Mouse (Mus musculus) cerebellum, adult 11-12 months (tissue): Measurements from ENCODE around the gene Cntn5.

ENCODE experiments used
- DNase-seq: peaks from one replicate; pipeline ENCODE4 v3.0.0; 2022

Cntn5 gene

GRCm38 (mm10) chr9:10400099-10400498 lies 504.5 kb downstream of the Cntn5 start:
- DNase-seq = no peak

- DNase-seq = no peak
Measured at GRCm38 (mm10) chr9:10389863-10390262, 514.7 kb downstream of the Cntn5 start.

DNA sequence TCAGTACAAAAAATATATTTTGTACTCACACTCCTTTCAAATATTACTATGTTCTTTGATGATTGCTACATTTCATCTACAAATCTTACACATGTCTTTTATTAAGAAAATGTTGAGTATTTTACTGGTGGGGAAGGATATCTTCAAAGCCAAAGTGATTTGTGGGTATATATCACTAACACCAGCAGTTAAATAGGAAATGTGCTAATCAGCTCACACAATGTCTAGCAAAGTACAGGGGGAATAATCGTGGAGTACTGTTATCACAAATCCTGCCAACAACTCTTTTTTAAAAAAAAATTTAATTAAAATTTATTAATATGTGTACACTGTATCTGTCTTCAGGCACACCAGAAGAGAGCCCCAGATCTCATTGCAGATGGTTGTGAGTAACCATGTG lies 520.1 kb downstream of the Cntn5 start:
- no peak for DNase-seq

DNA sequence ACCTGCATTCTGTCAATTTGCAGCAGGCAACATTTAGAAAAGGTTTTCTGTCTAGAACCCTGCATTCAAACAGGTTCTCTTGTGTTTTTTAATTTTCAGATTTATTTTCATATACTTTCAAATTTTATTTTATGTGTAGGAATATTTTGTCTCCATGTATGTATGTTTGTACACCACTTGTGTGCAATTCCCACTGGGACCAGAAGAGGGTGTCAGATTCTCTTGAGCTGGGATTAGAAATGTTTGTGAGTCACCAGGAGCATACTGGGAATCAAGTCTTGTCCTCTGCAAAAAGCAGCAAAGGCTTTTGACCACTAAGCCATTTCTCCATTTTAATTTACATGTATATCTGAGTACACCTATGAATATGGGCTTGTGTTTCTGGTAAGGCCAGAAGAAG lies 521.4 kb downstream of the Cntn5 start:
- no peak for DNase-seq

GRCm38 (mm10) chr9:10381701-10382100 lies 522.9 kb downstream of the Cntn5 start:
- DNase-seq = no peak

DNA sequence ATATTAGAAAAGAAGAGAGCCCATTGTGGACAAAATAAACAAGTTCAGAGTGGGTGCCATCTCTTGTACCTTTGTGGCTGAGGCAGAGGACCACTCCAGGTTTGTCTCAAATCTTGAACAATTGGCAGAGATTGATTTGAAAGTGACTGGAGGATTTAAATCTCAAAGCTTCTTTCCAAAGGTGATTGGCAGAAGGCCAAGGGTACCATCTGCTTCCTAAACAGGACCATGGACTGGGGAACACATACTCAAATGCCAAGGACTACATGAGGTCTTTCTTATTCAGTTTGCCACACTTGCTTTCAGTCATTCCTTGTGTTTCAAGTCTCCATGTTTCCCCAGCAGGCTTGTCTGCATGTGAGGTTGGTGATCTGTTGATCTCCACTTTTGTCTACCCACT lies 528.3 kb downstream of the Cntn5 start:
- no peak for DNase-seq

DNA sequence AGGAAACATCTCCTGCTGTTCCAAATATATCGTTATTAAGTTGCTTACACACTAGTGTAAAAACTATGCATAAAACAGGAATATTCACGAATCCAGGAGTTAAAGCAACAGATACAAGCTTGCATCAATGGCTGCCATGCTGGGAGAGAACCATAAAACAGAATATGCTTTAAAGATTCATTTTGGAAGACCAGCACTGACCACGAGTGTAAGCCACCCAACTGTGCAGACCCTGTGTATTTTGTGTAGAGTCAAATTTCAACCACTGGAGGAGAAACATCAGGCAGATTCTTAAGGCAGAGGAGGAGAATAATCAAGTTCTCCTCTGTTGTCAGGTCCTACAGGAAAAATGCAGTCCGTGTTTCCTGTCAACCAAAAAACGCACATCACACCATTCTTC lies 535.6 kb downstream of the Cntn5 start:
- DNase-seq = no peak

- DNase-seq = no peak
Measured at GRCm38 (mm10) chr9:10368410-10368809, 536.2 kb downstream of the Cntn5 start.

- no peak for DNase-seq
Measured at GRCm38 (mm10) chr9:10366246-10366955, 538.2 kb downstream of the Cntn5 start.

GRCm38 (mm10) chr9:10350909-10351655 lies 553.5 kb downstream of the Cntn5 start:
- no peak for DNase-seq

DNA sequence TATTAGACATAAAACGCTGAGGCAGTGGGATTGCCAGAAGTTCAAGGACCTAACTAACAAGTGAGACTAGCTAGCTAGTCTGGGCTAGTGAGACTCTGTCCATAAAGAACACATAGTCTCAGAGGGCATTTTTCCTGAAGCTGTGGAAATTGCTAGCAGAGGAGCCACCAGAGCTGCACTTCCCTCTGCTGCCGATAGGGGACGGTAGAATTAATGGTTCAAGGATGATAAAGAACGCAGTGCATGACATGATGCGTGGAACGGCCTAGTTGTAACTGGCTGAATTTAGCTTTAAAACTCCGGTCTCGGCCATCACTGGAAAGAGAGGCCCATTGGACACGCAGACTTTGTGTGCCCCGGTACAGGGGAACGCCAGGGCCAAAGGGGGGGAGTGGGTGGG lies 555.8 kb downstream of the Cntn5 start:
- DNase-seq = no peak

GRCm38 (mm10) chr9:10348222-10348621 lies 556.4 kb downstream of the Cntn5 start:
- DNase-seq = no peak

- DNase-seq = no peak
Measured at GRCm38 (mm10) chr9:10340751-10341150, 563.8 kb downstream of the Cntn5 start.

DNA sequence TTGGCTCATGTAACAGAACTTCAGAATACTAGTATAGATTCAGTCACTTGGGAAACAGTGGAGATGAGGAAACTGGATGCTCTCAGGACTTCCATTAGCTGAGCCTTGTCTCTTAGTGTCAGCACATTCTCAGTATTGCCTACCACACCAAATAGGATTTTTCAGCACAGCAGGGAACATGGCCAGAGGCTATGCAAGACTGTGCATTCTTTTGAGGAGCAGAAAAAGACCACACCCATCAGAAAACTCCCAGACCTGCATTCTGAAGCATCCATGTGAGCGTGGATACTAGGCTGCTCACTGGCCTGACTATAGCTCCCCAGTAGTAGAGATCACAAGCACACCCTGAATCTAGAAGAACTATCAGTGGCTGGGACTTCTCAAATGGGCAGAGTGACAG lies 564.9 kb downstream of the Cntn5 start:
- DNase-seq = no peak

DNA sequence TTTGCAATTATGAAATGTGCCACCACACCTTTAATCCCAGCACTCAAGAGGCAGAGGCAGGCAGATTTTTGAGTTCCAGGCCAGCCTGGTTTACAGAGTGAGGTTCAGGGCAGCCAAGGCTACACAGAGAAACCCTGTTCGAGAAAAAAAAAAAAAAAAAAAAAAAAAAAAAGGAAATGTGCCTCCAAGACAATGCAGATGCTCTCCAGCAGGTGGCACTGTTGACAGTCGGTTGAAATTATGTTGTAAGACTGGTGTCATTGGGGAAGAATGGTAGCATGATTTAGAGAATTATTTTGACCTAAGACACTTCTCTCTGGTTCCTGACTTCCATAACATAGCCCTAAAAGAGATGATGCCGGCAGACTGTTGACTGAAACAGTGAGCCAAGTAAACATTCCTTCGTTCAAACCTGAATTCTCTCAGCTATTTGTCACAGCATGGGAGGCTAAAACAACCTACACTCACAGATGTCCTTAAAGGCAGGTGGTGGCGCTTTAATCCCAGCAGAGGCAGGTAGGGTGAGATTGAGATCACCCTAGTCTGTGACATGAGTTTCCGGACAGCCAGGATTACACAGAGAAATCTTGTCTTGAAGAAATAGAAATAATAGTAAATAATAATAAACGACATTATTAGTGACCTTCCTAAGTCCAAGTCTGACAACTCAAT lies 579.7 kb downstream of the Cntn5 start:
- no peak for DNase-seq

GRCm38 (mm10) chr9:10269342-10269741 lies 635.2 kb downstream of the Cntn5 start:
- DNase-seq = no peak

GRCm38 (mm10) chr9:10268836-10269235 lies 635.7 kb downstream of the Cntn5 start:
- no peak for DNase-seq

DNA sequence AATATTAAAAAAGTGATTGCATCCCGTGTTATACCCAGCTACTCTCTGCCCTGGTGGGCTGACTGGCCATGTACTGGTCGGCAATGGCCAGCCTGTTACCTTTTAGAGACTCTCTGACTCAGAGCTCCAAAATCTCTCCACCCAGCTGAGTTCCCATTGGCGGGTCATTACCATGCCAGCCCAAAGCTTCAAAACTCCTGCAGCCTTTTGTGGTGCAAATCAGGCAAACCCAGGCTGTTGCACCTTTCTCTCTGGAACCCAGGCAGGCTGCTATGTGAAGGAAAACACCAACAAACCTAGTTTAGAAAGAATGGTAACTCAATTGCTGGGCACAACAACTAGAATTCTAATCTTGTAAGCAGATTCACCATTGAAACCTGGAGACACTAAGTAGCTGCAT lies 639.0 kb downstream of the Cntn5 start:
- DNase-seq = no peak

GRCm38 (mm10) chr9:10233364-10233763 lies 671.2 kb downstream of the Cntn5 start:
- no peak for DNase-seq

DNA sequence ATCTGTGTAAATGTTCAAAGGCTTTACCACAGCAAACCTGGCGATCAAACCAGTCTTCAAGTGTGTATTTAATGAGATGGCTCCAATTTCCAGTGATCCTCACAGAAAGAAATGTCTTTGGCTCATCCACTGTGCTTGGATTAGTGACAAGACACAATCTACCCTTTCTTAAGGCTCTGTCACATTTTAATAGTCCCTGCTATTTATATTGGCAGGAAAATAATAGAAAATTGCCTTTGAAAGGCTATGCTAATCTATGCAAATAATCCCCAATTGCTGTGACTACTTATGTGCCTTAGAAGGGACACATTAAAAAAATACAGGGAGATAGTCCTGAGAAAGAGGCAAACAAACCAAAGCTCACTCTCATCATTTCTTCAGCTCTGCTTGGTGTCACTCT lies 672.5 kb downstream of the Cntn5 start:
- no peak for DNase-seq

GRCm38 (mm10) chr9:10230973-10231372 lies 673.6 kb downstream of the Cntn5 start:
- no peak for DNase-seq

- DNase-seq = no peak
Measured at GRCm38 (mm10) chr9:10229716-10230115, 674.9 kb downstream of the Cntn5 start.

GRCm38 (mm10) chr9:10226013-10226412 lies 678.6 kb downstream of the Cntn5 start:
- peak; percentile 45 for DNase-seq

GRCm38 (mm10) chr9:10186063-10186462 lies 718.5 kb downstream of the Cntn5 start:
- DNase-seq = no peak
